Mouse (Mus musculus) bone marrow, adult 2 months (tissue): ENCODE results near the gene Zdhhc19. TPM values are rescaled to one million over a fixed set of nuclear protein-coding genes. Genes with fewer than 3 reads are reported as not detected.
"Not testable (repeated sequence)": the region's sequence is repeated elsewhere in the genome, so short reads cannot be mapped to it uniquely, and the experiment has no call there.

Experiments used
- H3K27ac ChIP-seq: fragments of 200-500 bp; 2 replicates; pipeline ENCODE4 v1.5.1; 2012; ENCODE audit warnings: low read depth, mild to moderate bottlenecking, control low read depth, inconsistent platforms, low read length; ENCODE audit not compliant: control insufficient read depth, poor library complexity, insufficient read depth
- H3K4me1 ChIP-seq: fragments of 200-500 bp; 2 replicates; pipeline ENCODE4 v1.6.1; 2011; ENCODE audit warnings: low read length; ENCODE audit not compliant: control insufficient read depth, insufficient read depth
- H3K4me3 ChIP-seq: fragments of 200-500 bp; replicated peaks from 2 replicates; pipeline ENCODE3; 2011; ENCODE audit warnings: mild to moderate bottlenecking, low read depth, low read length, control low read depth; ENCODE audit not compliant: control insufficient read depth
- CTCF ChIP-seq: fragments of 200-500 bp; IDR thresholded peaks from 2 replicates; pipeline ENCODE4 v1.5.1; 2011; ENCODE audit warnings: low read length, control low read depth; ENCODE audit not compliant: control insufficient read depth, insufficient read depth
- POLR2A ChIP-seq: fragments of 200-500 bp; IDR thresholded peaks from 2 replicates; pipeline ENCODE4 v1.6.1; 2011; ENCODE audit warnings: low read depth, mild to moderate bottlenecking, control low read depth, low read length, borderline replicate concordance; ENCODE audit not compliant: control insufficient read depth
- WGBS: fragments of 180-500 bp; shearing (Covaris S2); methylation state at CpG from one replicate; pipeline ENCODE4 v1.1.7; 2018; 5-methylcytosine and 5-hydroxymethylcytosine counted together
- polyA plus RNA-seq: library from polyadenylated mRNA; stranded (reverse); fragments of >200 nt; gene quantifications from 2 replicates; pipeline ENCODE4 v1.2.4, GENCODE M21; 2011; ENCODE audit warnings: low replicate concordance; ENCODE audit not compliant: missing spikeins, insufficient read depth, insufficient read length

Gene Zdhhc19
- polyA plus RNA-seq, 1 experiment = not detected

DNA sequence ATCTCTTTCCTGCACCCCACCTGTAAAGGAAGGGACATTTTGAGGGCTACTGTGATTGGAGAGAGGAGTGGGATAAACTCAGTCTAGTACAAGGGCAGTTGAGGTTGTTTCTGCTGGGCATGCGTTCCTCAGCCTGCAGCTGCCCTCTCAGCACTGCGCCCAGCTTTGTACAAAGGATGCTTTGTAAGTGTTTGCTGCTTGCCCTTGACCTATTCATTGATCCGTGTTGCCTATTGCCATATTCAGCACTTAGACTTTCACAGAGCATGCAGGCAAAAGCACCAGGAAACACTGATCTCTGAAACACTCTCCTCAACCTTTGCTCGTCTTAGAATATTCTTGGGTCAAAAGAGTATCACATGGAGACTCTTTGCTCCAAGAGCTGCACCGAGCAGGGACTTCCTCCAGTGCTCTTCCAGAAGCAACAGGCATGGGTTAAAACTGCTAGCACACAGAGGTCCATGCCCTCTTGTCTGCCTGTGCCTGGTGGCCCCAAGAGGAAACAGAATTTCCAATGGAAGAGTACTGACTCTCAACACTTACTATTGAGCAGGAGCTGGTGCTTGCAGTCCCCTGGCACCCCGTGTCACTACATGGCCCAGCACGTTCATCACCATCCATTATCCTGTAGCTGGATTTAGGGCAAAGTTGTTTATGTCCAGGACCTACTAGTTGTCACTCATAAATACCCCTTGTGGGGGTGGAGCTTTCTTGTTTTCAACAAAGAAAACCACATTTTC, 23.6 kb upstream of the Zdhhc19 start:
- H3K4me1 ChIP-seq = no peaks in the 10 kb centered on the region; the same call in 1 of the 2 replicates
- WGBS = 92% methylated on average over 7 of the region's 7 CpGs
- no peak overlapping the region for H3K27ac ChIP-seq
- no peak for TF ChIP-seq CTCF
- H3K4me3 ChIP-seq = no peak overlapping the region

DNA sequence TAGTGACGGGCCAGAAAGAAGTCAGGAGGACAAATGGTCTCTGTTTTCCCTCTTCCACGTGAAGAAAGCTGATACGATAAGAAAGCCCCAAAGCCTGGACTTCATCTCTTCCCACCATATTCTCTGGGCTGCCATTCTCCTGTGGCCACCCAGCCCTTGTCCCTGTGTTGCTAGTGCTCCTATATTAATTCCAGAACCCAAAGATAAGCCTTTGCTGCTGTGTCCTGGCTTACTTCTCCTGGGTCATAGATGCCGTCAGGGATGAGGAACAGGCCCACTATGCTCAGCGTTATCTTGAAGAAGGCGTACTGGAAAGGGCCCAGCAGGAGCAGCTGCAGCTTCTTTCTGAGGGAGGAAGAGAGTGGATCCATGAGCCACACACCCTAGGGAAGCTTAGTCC, 18.8 kb upstream of the Zdhhc19 start:
- TF ChIP-seq POLR2A (no peak), CTCF (no peak)
- 86% methylated on average over 6 of the region's 6 CpGs for WGBS
- Histone ChIP-seq H3K27ac (no peak overlapping the region), H3K4me1 (no peaks in the 10 kb centered on the region; the same call in 1 of the 2 replicates), H3K4me3 (no peak overlapping the region)

DNA sequence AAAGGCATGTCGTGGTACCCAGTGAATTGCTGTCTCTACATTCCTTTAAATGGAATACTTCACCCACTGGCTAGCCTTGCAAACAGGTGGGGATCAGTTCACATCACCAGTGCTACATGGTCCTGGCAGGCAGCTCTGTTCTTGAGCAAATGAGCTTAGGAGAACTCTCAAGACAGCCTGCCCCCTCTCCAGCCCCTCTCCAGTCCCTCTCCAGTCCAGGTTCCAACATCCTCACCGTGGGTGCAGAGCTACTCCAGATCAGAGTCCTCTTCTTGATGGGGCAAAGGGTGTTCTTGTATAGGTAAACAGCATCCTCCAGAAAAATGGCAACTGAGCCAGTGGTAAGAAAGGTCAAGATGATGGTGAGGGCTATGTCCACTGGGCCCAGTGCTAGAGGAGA, 16.6 kb upstream of the Zdhhc19 start:
- no peak for TF ChIP-seq CTCF
- TF ChIP-seq POLR2A = no peak
- H3K4me3 ChIP-seq = no peak overlapping the region
- H3K4me1 ChIP-seq = no peaks in the 10 kb centered on the region; the same call in 1 of the 2 replicates
- H3K27ac ChIP-seq = no peak overlapping the region
- 72% methylated on average over 2 of the region's 2 CpGs for WGBS

DNA sequence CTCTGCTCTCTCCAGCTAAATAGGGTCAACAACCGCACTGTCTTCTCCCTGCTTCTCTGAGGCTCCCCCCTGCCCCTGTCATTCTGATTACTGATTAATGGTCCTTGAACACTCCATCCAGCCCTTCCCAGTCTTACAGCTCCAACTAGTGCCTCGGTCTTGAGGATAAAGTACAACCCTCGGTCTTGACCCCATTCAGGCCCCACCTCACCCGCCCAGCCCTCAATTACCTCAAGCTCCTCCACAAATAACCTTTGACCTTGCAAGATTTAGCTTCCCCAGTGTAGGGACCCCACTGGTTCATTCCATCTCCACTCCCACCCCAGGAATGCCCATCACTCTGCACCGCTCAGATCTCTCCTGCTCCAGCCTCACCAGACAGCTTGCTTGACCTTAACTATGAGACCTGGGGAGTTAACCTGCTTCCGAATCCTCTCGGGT, 11.6 kb upstream of the Zdhhc19 start:
- Histone ChIP-seq H3K27ac (no peak overlapping the region), H3K4me3 (no peak overlapping the region), H3K4me1 (no peaks in the 10 kb centered on the region; the same call in 1 of the 2 replicates)
- 84% methylated on average over 7 of the region's 7 CpGs for WGBS
- no peak for TF ChIP-seq CTCF

DNA sequence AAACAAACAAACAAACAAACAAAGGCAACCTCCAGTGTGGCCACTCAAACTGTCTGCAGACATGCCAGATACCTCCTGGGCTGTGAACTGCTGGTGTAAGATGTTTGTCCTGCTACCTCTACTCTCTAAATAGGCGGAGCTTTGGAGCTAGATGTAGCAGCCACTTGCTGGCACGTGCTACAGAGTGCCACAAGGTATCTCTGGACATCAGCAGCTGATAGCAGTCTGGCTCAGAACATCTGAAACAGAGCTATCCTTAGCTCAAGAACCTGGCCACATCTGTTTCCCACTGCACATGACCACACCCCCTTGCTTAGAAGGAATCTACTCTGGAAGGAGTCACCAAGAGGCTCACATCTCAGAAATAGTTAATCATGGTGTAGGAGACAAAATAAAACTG, 10.9 kb upstream of the Zdhhc19 start:
- TF ChIP-seq POLR2A (no peak), CTCF (no peak)
- Histone ChIP-seq H3K27ac (no peak overlapping the region), H3K4me3 (no peak overlapping the region), H3K4me1 (no peaks in the 10 kb centered on the region; the same call in 1 of the 2 replicates)
- 61% methylated on average over 2 of the region's 2 CpGs for WGBS

DNA sequence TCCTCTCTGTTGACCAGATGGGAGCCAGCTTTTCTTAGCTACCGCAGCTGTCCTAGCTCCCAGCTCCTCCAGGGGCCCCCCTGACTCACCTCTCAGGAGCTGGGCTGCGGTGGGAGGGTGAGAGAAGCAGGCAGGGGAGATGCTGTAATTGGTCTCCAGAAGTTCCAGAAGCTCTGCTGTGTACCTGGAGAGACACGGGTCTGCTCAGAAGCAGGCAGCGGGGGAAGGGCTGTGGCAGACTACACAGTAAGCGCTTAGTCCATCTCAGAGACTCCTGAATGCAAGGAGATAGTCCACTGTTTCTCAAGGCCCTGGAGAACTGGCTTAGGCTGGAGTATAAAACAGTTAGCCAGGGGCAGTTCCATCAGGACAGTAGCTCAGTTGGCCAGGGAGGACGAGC, 10.0 kb upstream of the Zdhhc19 start:
- TF ChIP-seq CTCF = no peak
- TF ChIP-seq POLR2A = no peak
- no peak overlapping the region for H3K27ac ChIP-seq
- WGBS = 84% methylated on average over 6 of the region's 6 CpGs
- no peak overlapping the region for H3K4me3 ChIP-seq
- no peaks in the 10 kb centered on the region; the same call in 1 of the 2 replicates for H3K4me1 ChIP-seq

DNA sequence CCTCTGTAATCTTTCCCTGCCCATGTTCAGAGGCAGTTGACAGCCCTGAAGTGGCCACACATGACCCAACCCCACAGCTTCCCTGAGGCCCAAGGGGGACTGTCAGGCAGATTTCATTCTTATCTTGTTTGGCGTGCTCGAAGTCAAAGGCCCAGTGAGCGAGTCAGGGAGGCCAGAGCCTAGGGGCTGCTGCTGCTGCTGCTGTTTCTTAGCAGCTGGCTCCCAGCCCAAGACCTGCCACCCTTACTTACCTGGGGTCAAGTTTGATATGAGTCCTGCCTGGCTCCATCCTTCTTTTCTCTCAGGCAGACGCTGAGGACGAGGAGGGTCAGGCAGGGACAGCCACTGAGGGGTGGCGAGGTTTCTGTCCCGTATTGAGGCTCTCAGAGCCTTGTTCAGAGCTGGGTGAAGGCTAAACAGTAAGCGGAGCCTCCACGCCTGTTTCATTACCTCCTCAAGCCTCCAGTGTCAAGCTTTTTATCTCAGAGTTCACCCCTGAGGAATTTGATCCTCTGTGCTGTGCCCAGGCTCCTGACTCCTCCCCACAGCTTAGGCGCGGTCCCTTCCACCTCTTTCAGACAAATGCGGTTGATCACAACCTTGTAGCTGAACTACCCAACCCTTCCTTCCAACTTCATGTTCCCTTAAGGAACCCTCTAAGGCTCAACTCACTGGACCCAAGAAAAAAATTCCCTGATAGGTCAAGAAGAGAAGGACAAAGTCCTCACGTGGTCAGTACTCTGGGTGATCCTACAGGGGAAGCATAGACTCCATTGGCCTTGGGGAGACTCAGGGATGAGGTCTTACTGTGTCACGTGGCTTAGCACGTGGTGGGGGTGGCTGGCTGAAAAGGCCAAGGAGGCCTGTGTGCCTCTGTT, 8.6 kb upstream of the Zdhhc19 start, which contains the start of gene Slc51a:
TSS of gene Slc51a (minus strand) at position 646 of the 878 bp plus-strand sequence.
- no peak within 1 kb of the TSS for H3K27ac ChIP-seq
- H3K4me1 ChIP-seq = no peaks in the 10 kb centered on the region; the same call in 1 of the 2 replicates
- no peak for TF ChIP-seq CTCF
- no peak for TF ChIP-seq POLR2A

DNA sequence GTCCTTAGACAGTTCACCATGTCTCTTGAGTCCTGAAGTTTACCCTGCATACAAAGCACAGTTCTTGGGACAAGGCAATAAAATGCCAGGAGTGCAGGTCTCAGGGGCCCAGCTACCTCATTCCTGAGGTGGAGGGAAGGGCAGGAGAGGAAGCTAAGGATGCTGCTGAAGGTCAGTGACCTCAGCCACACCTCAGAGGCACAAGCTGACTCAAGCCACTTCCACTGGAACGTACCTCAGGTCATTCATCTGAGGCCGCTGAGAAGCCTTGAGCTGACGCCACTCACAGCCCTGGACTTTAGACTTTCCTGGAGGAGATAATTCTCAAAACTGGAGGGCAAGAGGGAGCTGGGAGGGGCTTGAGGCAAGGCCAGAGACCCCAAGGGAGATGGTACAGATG, 7.1 kb upstream of the Zdhhc19 start:
- H3K27ac ChIP-seq = no peak overlapping the region
- TF ChIP-seq POLR2A = no peak
- TF ChIP-seq CTCF = no peak
- H3K4me1 ChIP-seq = no peaks in the 10 kb centered on the region
- no peak overlapping the region for H3K4me3 ChIP-seq
- WGBS = 84% methylated on average over 3 of the region's 3 CpGs

More for the DNA sequence above, 8.6 kb upstream of the Zdhhc19 start, which contains the start of gene Slc51a:
- H3K4me3 ChIP-seq = no peak within 1 kb of the TSS
- 65% methylated on average over 15 of the region's 15 CpGs for WGBS

DNA sequence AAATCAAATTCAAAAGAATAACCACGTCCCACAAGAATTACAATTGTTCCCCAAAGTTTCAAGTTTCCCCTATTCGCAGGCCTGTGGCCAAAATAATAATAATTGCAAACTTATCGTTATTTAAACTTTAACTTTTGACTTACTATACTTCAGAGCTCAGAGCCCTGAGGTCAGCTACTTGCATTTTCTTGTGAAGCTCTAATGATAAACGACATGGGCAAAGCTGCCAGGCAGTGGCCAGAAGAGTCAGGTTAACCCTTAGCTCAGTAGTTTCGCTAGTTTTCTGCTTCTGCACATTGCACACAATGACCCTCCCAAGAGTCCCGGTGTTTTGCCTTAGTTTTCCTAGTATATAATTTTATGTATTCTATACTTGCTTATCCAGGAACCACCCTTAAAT, 1.7 kb upstream of the Zdhhc19 start:
- H3K4me3 ChIP-seq, H3K4me1 ChIP-seq, H3K27ac ChIP-seq: not testable (repeated sequence)
- WGBS = 62% methylated on average over 6 of the region's 6 CpGs
